Mouse (Mus musculus): Measurements from ENCODE around the gene Ppp3ca.

GRCm38 (mm10) chr3:136710310-136710906, 40.5 kb downstream of the Ppp3ca start:
- TF ChIP-seq NELFE (IDR thresholded peaks at IDR 0.05; ENCODE audit: low read depth, low read length) (no peak), POLR2A (IDR thresholded peaks at IDR 0.05; ENCODE audit: control insufficient read depth in 1 of 2, insufficient read depth in 1 of 2, low read depth in 1 of 2, low read length in 2 of 2, poor library complexity in 1 of 2) (no peak), POLR2AphosphoS2 (IDR thresholded peaks at IDR 0.05; ENCODE audit: low read length) (no peak)

Measured in MEL (cell line).